Mouse (Mus musculus): ENCODE results near the gene Dnajb2. TPM values are rescaled to one million over a fixed set of nuclear protein-coding genes. Genes with fewer than 3 reads are reported as not detected.

Dnajb2 gene
- total and polyA plus RNA-seq, 3 experiments, result 67.9 to 129 (median 111) TPM

DNA sequence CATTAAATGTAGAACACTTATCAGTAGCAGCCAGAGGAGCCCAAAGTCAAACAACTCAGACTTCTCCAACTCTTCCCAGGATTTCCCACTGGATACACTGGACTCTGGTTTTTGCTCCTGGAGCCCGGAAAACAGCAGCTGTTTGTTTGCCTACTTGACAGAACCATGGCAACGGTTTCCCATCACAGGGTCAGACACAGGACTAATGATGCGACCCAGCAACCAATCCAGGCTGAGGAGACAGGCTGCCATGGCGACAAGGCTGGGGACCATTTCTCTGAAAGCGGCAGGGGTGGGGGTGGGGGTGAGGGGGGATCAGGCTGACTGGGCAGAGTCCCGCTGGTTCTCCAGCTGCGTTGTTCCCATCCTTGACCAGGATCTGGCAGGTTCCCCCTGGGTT, 53.2 kb downstream of the Dnajb2 start:
- Histone ChIP-seq H3K4me1 (ENCODE audit: control insufficient read depth, insufficient read depth, low read length) (peaks cover 2% of the 10 kb centered on the region; the same call in 1 of the 2 replicates), H3K27me3 (ENCODE audit: control insufficient read depth, insufficient read depth, low read length) (no peaks in the 10 kb centered on the region), H3K9ac (ENCODE audit: low read depth, low read length) (no peak overlapping the region), H3K27ac (no peak overlapping the region), H3K79me2 (replicated peaks; ENCODE audit: control insufficient read depth, insufficient read depth, low read length) (no peaks in the 10 kb centered on the region), H3K36me3 (ENCODE audit: control insufficient read depth, insufficient read depth, low read length) (no peaks in the 10 kb centered on the region), H3K4me3 (no peak overlapping the region)
- WGBS, result 17% methylated on average over 7 of the region's 7 CpGs
- TF ChIP-seq EP300 (IDR thresholded peaks at IDR 0.05; ENCODE audit: insufficient read depth, low read depth, low read length) (no peak), POLR2A (IDR thresholded peaks at IDR 0.05; ENCODE audit: insufficient read depth, low read depth, low read length) (no peak), CTCF (IDR thresholded peaks at IDR 0.05) (no peak)
- peak; percentile 30 to 40 for DNase-seq
- intact Hi-C loops (cut with DNase I), result no loop called here

GRCm38 (mm10) chr1:75289888-75290431, 53.8 kb downstream of the Dnajb2 start:
- Histone ChIP-seq H3K4me1 (ENCODE audit: control insufficient read depth, insufficient read depth, low read length) (peaks cover 2% of the 10 kb centered on the region; the same call in 1 of the 2 replicates), H3K27ac (no peak overlapping the region), H3K4me3 (no peak overlapping the region), H3K36me3 (ENCODE audit: control insufficient read depth, insufficient read depth, low read length) (no peaks in the 10 kb centered on the region), H3K79me2 (replicated peaks; ENCODE audit: control insufficient read depth, insufficient read depth, low read length) (no peaks in the 10 kb centered on the region), H3K9ac (ENCODE audit: low read depth, low read length) (no peak overlapping the region), H3K27me3 (ENCODE audit: control insufficient read depth, insufficient read depth, low read length) (no peaks in the 10 kb centered on the region)
- DNase-seq, result no peak
- 64% methylated on average over 8 of the region's 8 CpGs for WGBS
- no peak for TF ChIP-seq CTCF (IDR thresholded peaks at IDR 0.05)
- no peak for TF ChIP-seq EP300 (IDR thresholded peaks at IDR 0.05; ENCODE audit: insufficient read depth, low read depth, low read length)
- no peak for TF ChIP-seq POLR2A (IDR thresholded peaks at IDR 0.05; ENCODE audit: insufficient read depth, low read depth, low read length)
- intact Hi-C loops (cut with DNase I), result no loop called here

DNA sequence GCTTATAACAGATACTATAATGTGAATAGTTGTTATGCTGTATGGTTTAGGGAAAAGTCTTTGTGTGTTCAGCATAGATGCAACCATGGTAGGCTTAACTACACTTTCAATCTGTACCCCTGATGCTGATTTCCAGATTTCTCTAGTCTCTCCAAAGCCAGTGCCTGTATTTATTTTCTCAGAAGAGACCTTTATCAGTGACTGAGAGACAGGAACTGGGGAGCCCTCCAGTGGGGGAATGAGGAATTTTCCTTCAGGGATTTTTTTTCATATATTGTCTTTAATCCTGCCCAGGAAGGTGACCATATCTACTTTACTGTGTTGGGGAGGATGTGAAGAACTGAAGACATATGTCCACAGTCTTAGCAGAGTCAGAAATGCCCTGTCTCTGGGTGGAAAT, 54.4 kb downstream of the Dnajb2 start:
- Histone ChIP-seq H3K4me3 (no peak overlapping the region), H3K27me3 (ENCODE audit: control insufficient read depth, insufficient read depth, low read length) (no peaks in the 10 kb centered on the region), H3K36me3 (ENCODE audit: control insufficient read depth, insufficient read depth, low read length) (no peaks in the 10 kb centered on the region), H3K79me2 (replicated peaks; ENCODE audit: control insufficient read depth, insufficient read depth, low read length) (no peaks in the 10 kb centered on the region), H3K9ac (ENCODE audit: low read depth, low read length) (no peak overlapping the region), H3K27ac (no peak overlapping the region), H3K4me1 (ENCODE audit: control insufficient read depth, insufficient read depth, low read length) (peaks cover 2% of the 10 kb centered on the region; the same call in 1 of the 2 replicates)
- TF ChIP-seq EP300 (IDR thresholded peaks at IDR 0.05; ENCODE audit: insufficient read depth, low read depth, low read length) (no peak), CTCF (IDR thresholded peaks at IDR 0.05) (peak; percentile 70), POLR2A (IDR thresholded peaks at IDR 0.05; ENCODE audit: insufficient read depth, low read depth, low read length) (no peak)
- DNase-seq, result no peak
- intact Hi-C loops (cut with DNase I), result no loop called here

DNA sequence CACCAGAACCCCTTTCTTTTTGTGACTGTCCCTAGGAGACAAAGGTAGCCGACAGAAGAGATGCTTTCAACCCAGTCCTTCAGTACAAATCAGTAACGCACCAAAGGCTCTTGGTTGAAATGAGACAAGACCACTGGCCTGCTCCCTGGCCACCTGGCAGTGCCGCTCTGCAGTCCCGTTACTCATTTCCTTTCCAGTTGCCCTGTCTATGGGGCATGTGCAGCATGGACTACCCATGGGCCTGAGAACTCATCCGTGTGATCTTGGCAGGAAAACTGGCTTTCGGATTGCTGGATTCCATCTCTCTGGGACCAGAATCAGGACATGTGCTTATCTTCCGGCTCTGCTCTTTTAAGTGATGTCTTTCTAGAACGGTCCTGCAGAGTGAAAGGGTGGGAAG, 55.1 kb downstream of the Dnajb2 start:
- Histone ChIP-seq H3K36me3 (ENCODE audit: control insufficient read depth, insufficient read depth, low read length) (no peaks in the 10 kb centered on the region), H3K27me3 (ENCODE audit: control insufficient read depth, insufficient read depth, low read length) (no peaks in the 10 kb centered on the region), H3K27ac (no peak overlapping the region), H3K4me3 (no peak overlapping the region), H3K9ac (ENCODE audit: low read depth, low read length) (no peak overlapping the region), H3K79me2 (replicated peaks; ENCODE audit: control insufficient read depth, insufficient read depth, low read length) (no peaks in the 10 kb centered on the region), H3K4me1 (ENCODE audit: control insufficient read depth, insufficient read depth, low read length) (peaks cover 2% of the 10 kb centered on the region; the same call in 1 of the 2 replicates)
- 76% methylated on average over 8 of the region's 8 CpGs for WGBS
- DNase-seq, result no peak
- intact Hi-C loops (cut with DNase I), result no loop called here
- TF ChIP-seq CTCF (IDR thresholded peaks at IDR 0.05), result no peak
- no peak for TF ChIP-seq POLR2A (IDR thresholded peaks at IDR 0.05; ENCODE audit: insufficient read depth, low read depth, low read length)
- TF ChIP-seq EP300 (IDR thresholded peaks at IDR 0.05; ENCODE audit: insufficient read depth, low read depth, low read length), result no peak

DNA sequence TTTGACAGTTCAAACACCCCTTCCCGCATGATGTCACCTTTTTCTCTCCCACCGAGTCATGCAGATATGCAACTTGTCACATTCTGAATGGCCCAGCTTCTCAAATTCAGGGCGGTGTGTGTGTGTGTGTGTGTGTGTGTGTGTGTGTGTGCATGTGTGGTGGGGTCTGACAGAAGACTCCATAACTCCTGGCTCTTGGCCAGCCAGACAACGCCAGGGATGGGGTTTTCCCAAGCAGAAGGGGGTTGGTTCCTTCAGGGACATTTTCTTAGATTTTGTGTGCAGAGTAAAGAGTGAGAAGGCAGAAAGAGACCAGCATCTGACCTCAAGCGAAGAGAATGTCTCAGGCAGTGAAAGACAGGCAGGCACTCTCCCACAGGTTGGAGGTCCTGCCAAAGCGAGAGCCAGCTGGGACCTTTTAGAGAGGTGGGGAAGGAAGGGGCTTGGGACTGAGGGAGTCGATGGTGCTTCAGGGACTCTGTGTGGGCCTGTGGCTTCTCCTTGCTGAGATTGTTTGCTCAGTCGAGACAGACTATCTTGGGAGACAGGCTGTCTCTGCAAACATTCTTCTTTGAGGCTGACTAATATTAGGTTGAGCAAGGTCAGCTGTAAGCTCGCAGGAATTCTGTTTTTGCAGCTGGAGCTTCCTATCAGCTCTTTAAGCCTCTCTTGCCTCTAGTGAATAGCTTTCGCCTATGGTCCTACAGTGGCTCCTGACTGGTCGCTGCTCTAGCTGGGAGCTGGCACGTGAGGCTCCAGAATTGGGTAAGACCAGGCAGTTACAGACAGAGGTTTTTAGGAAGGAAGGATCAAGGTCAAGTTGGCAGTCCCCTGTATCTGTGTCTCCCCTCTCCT, 56.5 kb downstream of the Dnajb2 start:
- peak; percentile 9 to 29 for DNase-seq
- Histone ChIP-seq H3K79me2 (replicated peaks; ENCODE audit: control insufficient read depth, insufficient read depth, low read length) (no peaks in the 10 kb centered on the region), H3K36me3 (ENCODE audit: control insufficient read depth, insufficient read depth, low read length) (no peaks in the 10 kb centered on the region), H3K4me1 (ENCODE audit: control insufficient read depth, insufficient read depth, low read length) (peaks cover 2% of the 10 kb centered on the region; the same call in 1 of the 2 replicates), H3K9ac (ENCODE audit: low read depth, low read length) (no peak overlapping the region), H3K4me3 (no peak overlapping the region), H3K27me3 (ENCODE audit: control insufficient read depth, insufficient read depth, low read length) (no peaks in the 10 kb centered on the region), H3K27ac (no peak overlapping the region)
- intact Hi-C loops (cut with DNase I), result no loop called here
- WGBS, result 25% methylated on average over 12 of the region's 12 CpGs
- TF ChIP-seq CTCF (IDR thresholded peaks at IDR 0.05), result no peak
- TF ChIP-seq EP300 (IDR thresholded peaks at IDR 0.05; ENCODE audit: insufficient read depth, low read depth, low read length), result no peak
- TF ChIP-seq POLR2A (IDR thresholded peaks at IDR 0.05; ENCODE audit: insufficient read depth, low read depth, low read length), result no peak

GRCm38 (mm10) chr1:75293331-75293701, 57.1 kb downstream of the Dnajb2 start:
- Histone ChIP-seq H3K9ac (ENCODE audit: low read depth, low read length) (no peak overlapping the region), H3K27me3 (ENCODE audit: control insufficient read depth, insufficient read depth, low read length) (no peaks in the 10 kb centered on the region), H3K4me1 (ENCODE audit: control insufficient read depth, insufficient read depth, low read length) (peaks cover 2% of the 10 kb centered on the region; the same call in 1 of the 2 replicates), H3K36me3 (ENCODE audit: control insufficient read depth, insufficient read depth, low read length) (no peaks in the 10 kb centered on the region), H3K79me2 (replicated peaks; ENCODE audit: control insufficient read depth, insufficient read depth, low read length) (no peaks in the 10 kb centered on the region), H3K4me3 (no peak overlapping the region), H3K27ac (no peak overlapping the region)
- 60% methylated on average over 5 of the region's 5 CpGs for WGBS
- intact Hi-C loops (cut with DNase I), result no loop called here
- DNase-seq, result no peak
- no peak for TF ChIP-seq POLR2A (IDR thresholded peaks at IDR 0.05; ENCODE audit: insufficient read depth, low read depth, low read length)
- no peak for TF ChIP-seq EP300 (IDR thresholded peaks at IDR 0.05; ENCODE audit: insufficient read depth, low read depth, low read length)
- TF ChIP-seq CTCF (IDR thresholded peaks at IDR 0.05), result no peak

Measured in heart, adult 2 months (tissue).